Mouse (Mus musculus) stomach, postnatal 0 days (tissue): ENCODE results near the gene Sox15.
"Not testable (repeated sequence)": the region's sequence is repeated elsewhere in the genome, so short reads cannot be mapped to it uniquely, and the experiment has no call there.

Experiments used
- CTCF ChIP-seq: IDR thresholded peaks from 2 replicates; pipeline ENCODE4 v1.5.1; 2016; ENCODE audit warnings: antibody characterized with exemption, low read depth, mild to moderate bottlenecking, moderate library complexity
- EP300 ChIP-seq: optimal IDR thresholded peaks from 2 replicates; pipeline ENCODE3; 2016; ENCODE audit warnings: antibody characterized with exemption

GRCm38 (mm10) chr11:69702886-69703285 lies 47.8 kb downstream of the Sox15 start:
- TF ChIP-seq CTCF, EP300: not testable (repeated sequence)
